Mouse (Mus musculus): Measurements from ENCODE around the gene Gm20388. TPM values are rescaled to one million over a fixed set of nuclear protein-coding genes. Genes with fewer than 3 reads are reported as not detected.

Gene Gm20388
- polyA plus RNA-seq, 1 experiment from 2014 or later: not detected

DNA sequence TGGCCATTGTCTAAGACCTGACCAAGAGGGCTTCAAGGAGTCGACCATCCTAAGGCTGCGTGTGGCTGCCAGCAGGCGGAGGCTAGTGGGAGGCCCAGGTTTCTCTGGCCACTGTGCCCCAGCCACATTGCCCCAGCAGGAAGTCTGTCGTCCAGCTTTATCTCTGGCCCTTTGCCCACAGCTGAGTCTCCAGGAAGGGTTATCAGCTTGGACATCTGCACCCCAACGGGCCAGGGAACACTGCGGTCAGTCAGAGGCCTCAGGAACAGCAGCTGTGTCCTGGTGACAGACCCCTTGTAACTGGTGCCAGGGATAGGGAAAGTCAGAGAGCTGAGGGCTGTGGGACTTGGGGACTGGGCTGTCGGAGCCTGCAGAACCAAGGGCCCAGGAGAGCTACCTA lies 459.3 kb downstream of the Gm20388 start:
- ATAC-seq (ENCODE audit: low read depth): peak; percentile 21
- Histone ChIP-seq H3K4me3 (ENCODE audit: low read length) (no peak overlapping the region), H3K27ac (ENCODE audit: low read length) (peak overlapping the region; percentile 92; the same call in 1 of the 2 replicates), H3K9ac (ENCODE audit: low read length) (no peak overlapping the region), H3K4me2 (ENCODE audit: low read depth, low read length) (no peak overlapping the region), H3K4me1 (replicated peaks; ENCODE audit: control insufficient read depth, insufficient read depth, low read length) (peaks cover 54% of the 10 kb centered on the region), H3K36me3 (ENCODE audit: control insufficient read depth, insufficient read depth, low read length) (no peaks in the 10 kb centered on the region), H3K9me3 (ENCODE audit: control insufficient read depth, low read length) (no peaks in the 10 kb centered on the region), H3K27me3 (ENCODE audit: control insufficient read depth, insufficient read depth, low read depth, low read length) (no peaks in the 10 kb centered on the region)
- 40% methylated on average over 7 of the region's 7 CpGs for WGBS

DNA sequence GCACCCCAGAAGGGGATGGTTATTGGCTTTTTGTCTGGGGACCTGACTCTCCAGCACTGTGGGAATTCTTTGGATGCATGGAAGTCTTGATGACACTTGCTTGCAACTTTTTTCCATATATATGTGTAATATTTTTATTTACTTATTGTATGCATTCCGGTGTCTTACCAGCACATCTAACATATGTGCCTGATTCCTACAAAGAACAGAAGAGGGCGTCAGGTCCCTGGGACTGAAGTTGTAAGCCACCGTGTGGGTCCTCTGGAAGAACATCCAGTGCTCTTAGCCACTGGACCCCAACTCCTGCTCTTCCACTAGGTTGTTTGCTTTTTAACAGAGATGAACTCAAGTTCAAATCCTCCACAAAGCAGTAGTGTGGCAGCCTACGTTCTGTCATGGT lies 459.8 kb downstream of the Gm20388 start:
- Histone ChIP-seq H3K4me3 (ENCODE audit: low read length) (no peak overlapping the region), H3K9me3 (ENCODE audit: control insufficient read depth, low read length) (no peaks in the 10 kb centered on the region), H3K4me1 (replicated peaks; ENCODE audit: control insufficient read depth, insufficient read depth, low read length) (peaks cover 56% of the 10 kb centered on the region), H3K36me3 (ENCODE audit: control insufficient read depth, insufficient read depth, low read length) (no peaks in the 10 kb centered on the region), H3K9ac (ENCODE audit: low read length) (no peak overlapping the region), H3K27ac (ENCODE audit: low read length) (peak overlapping the region; percentile 14; the same call in 1 of the 2 replicates), H3K27me3 (ENCODE audit: control insufficient read depth, insufficient read depth, low read depth, low read length) (no peaks in the 10 kb centered on the region), H3K4me2 (ENCODE audit: low read depth, low read length) (no peak overlapping the region)
- no peak for ATAC-seq (ENCODE audit: low read depth)
- 66% methylated on average over 4 of the region's 4 CpGs for WGBS

DNA sequence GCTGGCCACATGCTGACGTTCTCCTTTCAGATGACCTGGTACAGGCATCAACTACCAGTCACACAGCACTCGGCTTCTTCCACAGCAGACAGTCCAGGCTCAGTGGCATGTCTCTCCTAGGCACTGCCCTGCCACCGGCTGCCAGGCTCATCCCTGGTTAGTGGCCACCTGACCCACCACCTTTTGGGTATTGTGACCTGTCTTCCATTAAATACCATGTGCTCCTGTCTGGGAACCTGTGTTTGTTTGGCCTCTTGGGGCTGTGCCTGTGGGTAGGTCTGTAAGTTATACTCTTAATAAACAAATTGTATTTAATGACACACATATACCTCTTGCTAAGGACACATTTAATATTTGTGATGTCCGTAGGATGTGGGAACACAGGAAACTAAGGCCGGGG lies 460.5 kb downstream of the Gm20388 start:
- no peaks in the 10 kb centered on the region for H3K9me3 ChIP-seq (ENCODE audit: control insufficient read depth, low read length)
- 76% methylated on average over 5 of the region's 5 CpGs for WGBS
- H3K27ac ChIP-seq (ENCODE audit: low read length): no peak overlapping the region
- ATAC-seq (ENCODE audit: low read depth): no peak
- H3K4me1 ChIP-seq (replicated peaks; ENCODE audit: control insufficient read depth, insufficient read depth, low read length): peaks cover 58% of the 10 kb centered on the region
- no peaks in the 10 kb centered on the region for H3K36me3 ChIP-seq (ENCODE audit: control insufficient read depth, insufficient read depth, low read length)
- no peak overlapping the region for H3K4me2 ChIP-seq (ENCODE audit: low read depth, low read length)
- H3K9ac ChIP-seq (ENCODE audit: low read length): no peak overlapping the region
- H3K27me3 ChIP-seq (ENCODE audit: control insufficient read depth, insufficient read depth, low read depth, low read length): no peaks in the 10 kb centered on the region
- H3K4me3 ChIP-seq (ENCODE audit: low read length): no peak overlapping the region

DNA sequence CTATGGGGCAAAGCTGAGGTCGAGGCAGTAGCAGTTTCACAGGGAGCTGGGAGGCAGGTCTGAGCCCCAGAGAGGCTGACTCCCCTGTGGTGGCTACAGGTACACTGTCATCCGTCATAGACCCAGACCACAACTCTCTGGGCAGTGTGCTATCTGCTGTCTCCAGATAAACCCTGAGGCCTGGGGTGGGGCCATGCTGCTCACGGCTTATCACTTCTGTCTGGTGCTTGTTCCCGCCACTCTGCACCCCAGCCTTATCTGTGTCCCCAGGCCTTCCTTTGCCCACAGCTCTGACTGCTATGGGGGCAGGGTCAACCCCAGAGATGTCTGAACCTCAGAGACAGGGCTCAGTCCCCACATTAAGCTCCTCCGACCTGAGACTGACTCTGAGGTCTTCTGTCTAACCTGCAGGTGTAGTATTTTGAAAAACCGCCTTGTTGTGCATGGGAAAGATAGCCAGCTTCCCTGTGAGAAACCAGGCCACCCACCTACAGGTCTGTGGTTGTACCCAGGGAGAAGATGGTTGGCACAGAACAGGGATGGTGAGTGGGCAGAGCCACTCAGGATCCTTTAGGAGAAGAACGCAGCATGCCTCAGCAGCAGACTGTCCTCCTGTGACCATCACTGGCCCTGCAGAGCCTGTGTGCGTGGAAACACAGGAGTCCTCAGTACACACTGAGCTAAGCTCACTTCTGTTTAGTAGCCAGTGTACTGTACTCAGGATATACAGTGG lies 461.2 kb downstream of the Gm20388 start:
- 62% methylated on average over 8 of the region's 8 CpGs for WGBS
- no peak overlapping the region for H3K27ac ChIP-seq (ENCODE audit: low read length)
- ATAC-seq (ENCODE audit: low read depth): no peak

DNA sequence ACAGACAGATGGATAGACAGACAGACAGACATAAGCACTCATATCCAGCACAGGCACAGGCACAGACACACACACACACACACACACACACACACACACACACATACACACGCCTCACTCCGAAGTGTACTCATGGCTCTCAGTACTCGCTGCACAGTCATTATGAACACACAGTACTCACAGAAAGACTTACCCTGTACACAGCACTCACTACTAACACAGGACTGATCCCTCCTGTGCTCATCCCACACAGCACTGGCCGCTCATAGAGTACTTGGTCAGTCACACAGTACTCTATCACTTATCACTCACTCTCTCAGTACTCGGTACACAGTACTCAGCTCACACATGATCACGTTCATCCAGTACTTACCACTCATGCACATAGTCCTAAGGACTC lies 462.0 kb downstream of the Gm20388 start:
- Histone ChIP-seq H3K36me3 (ENCODE audit: control insufficient read depth, insufficient read depth, low read length) (no peaks in the 10 kb centered on the region), H3K4me3 (ENCODE audit: low read length) (no peak overlapping the region), H3K27me3 (ENCODE audit: control insufficient read depth, insufficient read depth, low read depth, low read length) (no peaks in the 10 kb centered on the region), H3K9me3 (ENCODE audit: control insufficient read depth, low read length) (no peaks in the 10 kb centered on the region), H3K4me2 (ENCODE audit: low read depth, low read length) (no peak overlapping the region), H3K27ac (ENCODE audit: low read length) (no peak overlapping the region), H3K9ac (ENCODE audit: low read length) (no peak overlapping the region), H3K4me1 (replicated peaks; ENCODE audit: control insufficient read depth, insufficient read depth, low read length) (peaks cover 63% of the 10 kb centered on the region)
- ATAC-seq (ENCODE audit: low read depth): no peak
- 89% methylated on average over 6 of the region's 6 CpGs for WGBS

More for the DNA sequence above, 461.2 kb downstream of the Gm20388 start:
- Histone ChIP-seq H3K4me1 (replicated peaks; ENCODE audit: control insufficient read depth, insufficient read depth, low read length) (peaks cover 63% of the 10 kb centered on the region), H3K9ac (ENCODE audit: low read length) (no peak overlapping the region), H3K27me3 (ENCODE audit: control insufficient read depth, insufficient read depth, low read depth, low read length) (no peaks in the 10 kb centered on the region), H3K36me3 (ENCODE audit: control insufficient read depth, insufficient read depth, low read length) (no peaks in the 10 kb centered on the region), H3K4me2 (ENCODE audit: low read depth, low read length) (no peak overlapping the region), H3K9me3 (ENCODE audit: control insufficient read depth, low read length) (no peaks in the 10 kb centered on the region), H3K4me3 (ENCODE audit: low read length) (no peak overlapping the region)

DNA sequence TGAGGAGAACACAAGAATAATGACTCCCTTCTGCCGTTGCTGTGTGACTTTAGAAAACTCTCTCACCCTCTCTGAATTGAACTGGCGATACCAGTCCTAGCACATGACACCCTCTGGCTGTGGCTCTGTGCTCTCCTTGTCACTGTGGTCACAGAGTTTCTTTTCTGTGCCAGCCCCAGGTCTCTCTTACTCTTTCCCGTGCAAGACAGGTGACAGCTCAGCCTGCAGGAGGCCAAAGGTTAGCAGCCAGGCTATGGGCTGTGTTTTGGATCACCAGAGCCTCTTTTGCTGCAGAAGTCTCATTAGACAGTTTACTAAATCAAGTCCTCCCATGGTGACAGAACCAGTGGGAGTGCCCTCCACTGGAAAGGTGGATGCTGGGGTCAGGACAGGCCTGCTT lies 463.0 kb downstream of the Gm20388 start:
- no peak overlapping the region for H3K9ac ChIP-seq (ENCODE audit: low read length)
- no peak overlapping the region for H3K4me3 ChIP-seq (ENCODE audit: low read length)
- no peak overlapping the region for H3K27ac ChIP-seq (ENCODE audit: low read length)
- no peaks in the 10 kb centered on the region for H3K27me3 ChIP-seq (ENCODE audit: control insufficient read depth, insufficient read depth, low read depth, low read length)
- H3K36me3 ChIP-seq (ENCODE audit: control insufficient read depth, insufficient read depth, low read length): no peaks in the 10 kb centered on the region
- no peak for ATAC-seq (ENCODE audit: low read depth)
- H3K4me2 ChIP-seq (ENCODE audit: low read depth, low read length): no peak overlapping the region
- peaks cover 65% of the 10 kb centered on the region for H3K4me1 ChIP-seq (replicated peaks; ENCODE audit: control insufficient read depth, insufficient read depth, low read length)
- 59% methylated on average over 3 of the region's 3 CpGs for WGBS
- no peaks in the 10 kb centered on the region for H3K9me3 ChIP-seq (ENCODE audit: control insufficient read depth, low read length)

DNA sequence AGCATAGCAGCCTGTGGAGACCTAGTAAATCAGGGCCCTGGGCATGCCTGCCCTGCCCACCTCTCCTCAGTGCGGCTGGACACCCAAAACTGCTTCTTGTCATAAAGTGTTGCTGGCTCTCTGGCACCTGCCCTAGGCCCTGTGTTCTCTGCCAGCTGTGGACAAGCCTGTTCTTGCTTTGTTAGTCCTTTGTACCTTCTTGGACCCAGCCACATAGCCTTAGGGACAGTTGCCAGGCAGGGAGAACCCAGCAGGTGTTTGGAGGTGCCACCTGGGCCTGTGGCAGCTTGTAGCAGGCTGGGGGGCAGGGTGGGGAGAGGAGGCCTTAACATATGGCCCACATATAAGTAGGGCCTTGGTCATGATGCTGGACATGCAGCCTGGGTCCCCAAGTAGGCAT lies 463.4 kb downstream of the Gm20388 start:
- Histone ChIP-seq H3K27me3 (ENCODE audit: control insufficient read depth, insufficient read depth, low read depth, low read length) (no peaks in the 10 kb centered on the region), H3K4me2 (ENCODE audit: low read depth, low read length) (no peak overlapping the region), H3K9ac (ENCODE audit: low read length) (no peak overlapping the region), H3K4me3 (ENCODE audit: low read length) (no peak overlapping the region), H3K4me1 (replicated peaks; ENCODE audit: control insufficient read depth, insufficient read depth, low read length) (peaks cover 64% of the 10 kb centered on the region), H3K27ac (ENCODE audit: low read length) (no peak overlapping the region), H3K9me3 (ENCODE audit: control insufficient read depth, low read length) (no peaks in the 10 kb centered on the region), H3K36me3 (ENCODE audit: control insufficient read depth, insufficient read depth, low read length) (no peaks in the 10 kb centered on the region)
- WGBS: 63% methylated on average over 1 of the region's 1 CpGs
- ATAC-seq (ENCODE audit: low read depth): no peak

DNA sequence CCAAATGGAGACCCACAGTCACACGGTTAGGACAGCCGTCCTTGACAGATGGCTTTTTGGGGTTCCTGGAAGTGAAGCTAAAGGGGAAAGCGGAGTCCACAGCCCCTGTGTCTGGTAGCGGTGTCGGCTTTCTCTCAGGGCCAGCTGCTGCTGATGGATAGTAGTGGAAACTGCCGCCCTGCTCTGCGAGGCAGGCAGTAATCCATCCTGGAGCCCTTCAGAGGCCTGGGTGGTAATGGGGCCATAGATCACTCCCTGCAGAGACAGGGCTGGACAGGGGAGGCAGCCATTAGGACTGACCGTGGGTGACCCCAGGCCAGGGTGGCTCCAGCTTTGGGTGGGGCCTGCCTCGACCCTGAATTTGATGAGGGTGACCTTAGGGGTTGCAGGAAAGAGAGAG lies 463.9 kb downstream of the Gm20388 start:
- Histone ChIP-seq H3K27me3 (ENCODE audit: control insufficient read depth, insufficient read depth, low read depth, low read length) (no peaks in the 10 kb centered on the region), H3K27ac (ENCODE audit: low read length) (no peak overlapping the region), H3K4me2 (ENCODE audit: low read depth, low read length) (no peak overlapping the region), H3K4me3 (ENCODE audit: low read length) (no peak overlapping the region), H3K36me3 (ENCODE audit: control insufficient read depth, insufficient read depth, low read length) (no peaks in the 10 kb centered on the region), H3K9ac (ENCODE audit: low read length) (no peak overlapping the region), H3K9me3 (ENCODE audit: control insufficient read depth, low read length) (no peaks in the 10 kb centered on the region), H3K4me1 (replicated peaks; ENCODE audit: control insufficient read depth, insufficient read depth, low read length) (peaks cover 59% of the 10 kb centered on the region)
- ATAC-seq (ENCODE audit: low read depth): no peak
- 42% methylated on average over 9 of the region's 9 CpGs for WGBS

DNA sequence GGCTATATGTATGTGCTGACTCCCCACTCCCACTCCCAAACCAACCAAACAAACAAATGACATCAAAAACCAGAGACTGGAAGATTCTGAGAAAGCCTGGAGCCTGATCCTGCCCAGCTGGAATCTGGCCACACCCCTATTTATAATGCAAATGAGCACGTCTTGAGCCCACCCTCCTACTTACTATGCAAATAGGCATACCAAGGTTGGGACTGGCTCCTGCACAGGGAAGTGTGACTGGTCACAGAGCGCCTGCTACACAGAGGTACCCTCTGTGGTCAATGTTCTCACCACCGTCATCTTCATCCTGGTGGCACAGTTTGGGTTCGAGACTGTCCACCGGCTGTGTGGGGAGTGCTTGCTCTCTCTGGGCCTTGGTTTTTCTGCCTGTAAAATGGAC lies 464.5 kb downstream of the Gm20388 start:
- H3K4me1 ChIP-seq (replicated peaks; ENCODE audit: control insufficient read depth, insufficient read depth, low read length): peaks cover 53% of the 10 kb centered on the region
- H3K9me3 ChIP-seq (ENCODE audit: control insufficient read depth, low read length): no peaks in the 10 kb centered on the region
- H3K27me3 ChIP-seq (ENCODE audit: control insufficient read depth, insufficient read depth, low read depth, low read length): no peaks in the 10 kb centered on the region
- no peaks in the 10 kb centered on the region for H3K36me3 ChIP-seq (ENCODE audit: control insufficient read depth, insufficient read depth, low read length)
- H3K9ac ChIP-seq (ENCODE audit: low read length): no peak overlapping the region
- no peak overlapping the region for H3K27ac ChIP-seq (ENCODE audit: low read length)
- ATAC-seq (ENCODE audit: low read depth): peak; percentile 39; the same call in 1 of the 2 replicates
- no peak overlapping the region for H3K4me3 ChIP-seq (ENCODE audit: low read length)
- H3K4me2 ChIP-seq (ENCODE audit: low read depth, low read length): no peak overlapping the region
- WGBS: 53% methylated on average over 5 of the region's 5 CpGs
